Mouse (Mus musculus): ENCODE measurements around the gene Nmbr. TPM values are rescaled to one million over a fixed set of nuclear protein-coding genes. Genes with fewer than 3 reads are reported as not detected.
A peak's percentile ranks its signal among the peaks of the same experiment; 100 is the strongest.

Gene Nmbr
- polyA plus RNA-seq, 2 experiments = 0.08 to 0.19 TPM

DNA sequence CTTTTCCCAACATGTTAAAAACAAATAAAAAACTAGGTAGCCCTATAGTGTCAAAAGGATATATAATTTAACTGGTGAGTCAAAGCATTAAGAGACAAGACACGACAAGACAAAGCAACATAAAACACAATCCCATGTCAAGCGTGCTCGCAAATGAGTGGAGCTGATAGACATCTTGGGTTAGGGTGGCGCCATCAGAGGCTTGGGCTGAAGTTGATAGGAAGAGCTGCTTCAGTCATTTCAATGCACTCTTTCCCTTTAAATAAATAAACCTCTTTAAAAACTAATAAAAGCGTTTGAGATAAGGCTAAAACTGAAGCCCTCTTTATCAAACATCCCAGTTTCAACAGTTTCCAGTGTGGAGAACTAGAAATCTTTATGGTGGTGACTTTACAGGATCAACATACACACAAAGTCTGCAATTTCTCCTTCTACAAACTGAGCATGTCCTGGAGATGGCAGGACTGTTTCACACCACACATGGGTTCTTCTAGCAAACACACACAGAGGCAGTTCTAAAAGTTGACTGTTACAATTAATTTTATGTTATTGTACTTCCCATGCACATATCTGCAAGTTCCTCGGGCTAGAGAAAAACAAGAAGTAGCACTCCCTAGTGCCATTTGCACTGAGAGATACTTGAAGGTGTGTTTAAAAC is 16.5 kb upstream of the Nmbr start:
- peaks cover 0 to 2% of the 10 kb centered on the region in 2 experiments; a peak in 3 of 4 replicates for H3K4me1 ChIP-seq (replicated peaks; ENCODE audit: control insufficient read depth in 2 of 2, insufficient read depth in 2 of 2, low read length in 1 of 2)
- no peaks in the 10 kb centered on the region for H3K27me3 ChIP-seq (ENCODE audit: control insufficient read depth, insufficient read depth, low read length)
- no peak overlapping the region for H3K9ac ChIP-seq (replicated peaks)
- WGBS (ENCODE audit: insufficient replicate concordance) = 26% methylated on average over 6 of the region's 6 CpGs
- ATAC-seq (ENCODE audit: insufficient read depth) = no peak
- H3K4me2 ChIP-seq (ENCODE audit: low read depth) = no peak overlapping the region
- TF ChIP-seq EP300 (IDR thresholded peaks at IDR 0.05; ENCODE audit: low read depth) = no peak
- no peak for TF ChIP-seq CTCF (IDR thresholded peaks at IDR 0.05; ENCODE audit: low read depth)
- peak in 1 of 3 experiments; percentile 4 for DNase-seq (ENCODE audit: low read depth in 3 of 3, low spot score in 3 of 3)
- no peak overlapping the region for H3K27ac ChIP-seq
- H3K9me3 ChIP-seq (ENCODE audit: control insufficient read depth, low read length) = no peaks in the 10 kb centered on the region
- no peak overlapping the region for H3K4me3 ChIP-seq (ENCODE audit: insufficient read depth in 1 of 2, low read depth in 2 of 2, low read length in 2 of 2)
- H3K36me3 ChIP-seq (replicated peaks; ENCODE audit: control insufficient read depth, insufficient read depth, low read depth) = peaks cover 2% of the 10 kb centered on the region

GRCm38 (mm10) chr10:14690349-14690748 is 15.0 kb upstream of the Nmbr start:
- no peak overlapping the region for H3K27ac ChIP-seq
- no peak overlapping the region for H3K4me3 ChIP-seq (ENCODE audit: insufficient read depth in 1 of 2, low read depth in 2 of 2, low read length in 2 of 2)
- no peak overlapping the region for H3K9ac ChIP-seq (replicated peaks)
- ATAC-seq (ENCODE audit: insufficient read depth) = no peak
- TF ChIP-seq CTCF (IDR thresholded peaks at IDR 0.05; ENCODE audit: low read depth) (no peak), EP300 (IDR thresholded peaks at IDR 0.05; ENCODE audit: low read depth) (no peak)
- no peaks in the 10 kb centered on the region for H3K9me3 ChIP-seq (ENCODE audit: control insufficient read depth, low read length)
- H3K36me3 ChIP-seq (replicated peaks; ENCODE audit: control insufficient read depth, insufficient read depth, low read depth) = peaks cover 2% of the 10 kb centered on the region
- no peak overlapping the region for H3K4me2 ChIP-seq (ENCODE audit: low read depth)
- no peaks in the 10 kb centered on the region for H3K27me3 ChIP-seq (ENCODE audit: control insufficient read depth, insufficient read depth, low read length)
- 76% methylated on average over 3 of the region's 3 CpGs for WGBS (ENCODE audit: insufficient replicate concordance)
- no peak for DNase-seq (ENCODE audit: low read depth in 3 of 3, low spot score in 3 of 3)
- H3K4me1 ChIP-seq (replicated peaks; ENCODE audit: control insufficient read depth in 2 of 2, insufficient read depth in 2 of 2, low read length in 1 of 2) = peaks cover 0 to 2% of the 10 kb centered on the region in 2 experiments; a peak in 3 of 4 replicates

DNA sequence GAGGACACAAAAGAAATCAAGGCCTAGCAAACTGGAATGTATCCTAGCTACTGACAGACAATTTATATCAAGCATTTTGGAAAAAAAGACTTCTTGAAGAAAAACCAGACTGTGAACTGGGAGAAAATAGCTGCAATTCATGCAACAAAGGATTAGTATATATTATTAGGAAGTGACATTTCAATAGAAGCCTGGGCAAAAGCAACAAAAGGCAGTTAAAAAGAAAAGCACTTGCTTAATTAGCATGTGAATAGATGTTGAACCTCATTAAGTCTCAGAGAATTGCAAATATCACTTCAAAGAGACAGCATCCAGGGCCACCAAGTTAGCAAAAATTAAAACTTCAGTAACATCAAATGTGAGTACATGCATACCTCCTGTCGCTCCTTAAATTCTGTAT is 2.2 kb upstream of the Nmbr start:
- Histone ChIP-seq H3K27ac (no peak overlapping the region), H3K4me3 (ENCODE audit: insufficient read depth in 1 of 2, low read depth in 2 of 2, low read length in 2 of 2) (no peak overlapping the region), H3K4me2 (ENCODE audit: low read depth) (no peak overlapping the region), H3K9me3 (ENCODE audit: control insufficient read depth, low read length) (no peaks in the 10 kb centered on the region), H3K9ac (replicated peaks) (no peak overlapping the region), H3K4me1 (replicated peaks; ENCODE audit: control insufficient read depth in 2 of 2, insufficient read depth in 2 of 2, low read length in 1 of 2) (peaks cover 8% of the 10 kb centered on the region in 2 experiments; a peak in 3 of 4 replicates), H3K36me3 (replicated peaks; ENCODE audit: control insufficient read depth, insufficient read depth, low read depth) (no peaks in the 10 kb centered on the region), H3K27me3 (ENCODE audit: control insufficient read depth, insufficient read depth, low read length) (no peaks in the 10 kb centered on the region)
- 77% methylated on average over 1 of the region's 1 CpGs for WGBS (ENCODE audit: insufficient replicate concordance)
- ATAC-seq (ENCODE audit: insufficient read depth) = no peak
- DNase-seq (ENCODE audit: low read depth in 3 of 3, low spot score in 3 of 3) = no peak
- no peak for TF ChIP-seq CTCF (IDR thresholded peaks at IDR 0.05; ENCODE audit: low read depth)
- TF ChIP-seq EP300 (IDR thresholded peaks at IDR 0.05; ENCODE audit: low read depth) = no peak

GRCm38 (mm10) chr10:14703830-14704420 is 1.5 kb upstream of the Nmbr start:
- ATAC-seq (ENCODE audit: insufficient read depth) (no peak), DNase-seq (ENCODE audit: low read depth in 3 of 3, low spot score in 3 of 3) (no peak)
- Histone ChIP-seq H3K27ac (no peak overlapping the region), H3K9ac (replicated peaks) (peak overlapping the region; percentile 65), H3K4me1 (replicated peaks; ENCODE audit: control insufficient read depth in 2 of 2, insufficient read depth in 2 of 2, low read length in 1 of 2) (peaks cover 8% of the 10 kb centered on the region in 2 experiments; a peak in 3 of 4 replicates), H3K4me2 (ENCODE audit: low read depth) (peak overlapping the region; percentile 76), H3K27me3 (ENCODE audit: control insufficient read depth, insufficient read depth, low read length) (no peaks in the 10 kb centered on the region), H3K4me3 (ENCODE audit: insufficient read depth in 1 of 2, low read depth in 2 of 2, low read length in 2 of 2) (peak overlapping the region in 1 of 2 experiments; percentile 67; a peak in 2 of 4 replicates), H3K36me3 (replicated peaks; ENCODE audit: control insufficient read depth, insufficient read depth, low read depth) (no peaks in the 10 kb centered on the region), H3K9me3 (ENCODE audit: control insufficient read depth, low read length) (no peaks in the 10 kb centered on the region)
- TF ChIP-seq EP300 (IDR thresholded peaks at IDR 0.05; ENCODE audit: low read depth) = no peak
- no peak for TF ChIP-seq CTCF (IDR thresholded peaks at IDR 0.05; ENCODE audit: low read depth)
- WGBS (ENCODE audit: insufficient replicate concordance) = 59% methylated on average over 4 of the region's 4 CpGs

GRCm38 (mm10) chr10:14718114-14718513 is 12.7 kb downstream of the Nmbr start, which contains the start of gene Gje1:
Gene Gje1 (minus strand): TSS chr10:14718214.
- ATAC-seq (ENCODE audit: insufficient read depth) (no peak), DNase-seq (ENCODE audit: low read depth in 3 of 3, low spot score in 3 of 3) (no peak)
- TF ChIP-seq CTCF (IDR thresholded peaks at IDR 0.05; ENCODE audit: low read depth) (no peak), EP300 (IDR thresholded peaks at IDR 0.05; ENCODE audit: low read depth) (no peak)
- Histone ChIP-seq H3K4me3 (ENCODE audit: insufficient read depth in 1 of 2, low read depth in 2 of 2, low read length in 2 of 2) (no peak within 1 kb of the TSS), H3K4me2 (ENCODE audit: low read depth) (no peak within 1 kb of the TSS), H3K27me3 (ENCODE audit: control insufficient read depth, insufficient read depth, low read length) (no peaks in the 10 kb centered on the region), H3K27ac (no peak within 1 kb of the TSS), H3K4me1 (replicated peaks; ENCODE audit: control insufficient read depth in 2 of 2, insufficient read depth in 2 of 2, low read length in 1 of 2) (no peaks in the 10 kb centered on the region), H3K9ac (replicated peaks) (no peak within 1 kb of the TSS), H3K9me3 (ENCODE audit: control insufficient read depth, low read length) (no peaks in the 10 kb centered on the region), H3K36me3 (replicated peaks; ENCODE audit: control insufficient read depth, insufficient read depth, low read depth) (no peaks in the 10 kb centered on the region)
- 36% methylated on average over 3 of the region's 3 CpGs for WGBS (ENCODE audit: insufficient replicate concordance)

Data from liver, embryonic 14.5 days (tissue).